Mouse (Mus musculus) kidney, postnatal 10 days (tissue): ENCODE data around the gene Caskin1.
A peak's percentile ranks its signal among the peaks of the same experiment; 100 is the strongest.

ENCODE experiments used
- DNase-seq: peaks from one replicate; pipeline ENCODE4 v3.0.0; 2021; ENCODE audit warnings: mixed read lengths

The Caskin1 gene

GRCm38 (mm10) chr17:24496026-24496425 lies 7.6 kb downstream of the Caskin1 start:
- no peak for DNase-seq

- DNase-seq: no peak
Measured at GRCm38 (mm10) chr17:24502208-24502607, 13.8 kb downstream of the Caskin1 start.

- no peak for DNase-seq
Measured at GRCm38 (mm10) chr17:24504085-24504484, 15.7 kb downstream of the Caskin1 start.

- DNase-seq: no peak
Measured at GRCm38 (mm10) chr17:24505286-24505955, 17.0 kb downstream of the Caskin1 start.

GRCm38 (mm10) chr17:24506332-24507070 lies 18.1 kb downstream of the Caskin1 start:
- DNase-seq: no peak

- DNase-seq: no peak
Measured at GRCm38 (mm10) chr17:24507129-24507664, 18.8 kb downstream of the Caskin1 start.

GRCm38 (mm10) chr17:24507806-24508460 lies 19.5 kb downstream of the Caskin1 start:
- DNase-seq: no peak

- peak; percentile 80 for DNase-seq
Measured at GRCm38 (mm10) chr17:24513609-24514008, 25.2 kb downstream of the Caskin1 start.

GRCm38 (mm10) chr17:24514270-24515257 lies 26.2 kb downstream of the Caskin1 start:
- peak; percentile 37 for DNase-seq

- no peak for DNase-seq
Measured at GRCm38 (mm10) chr17:24520450-24520849, 32.0 kb downstream of the Caskin1 start.

- DNase-seq: no peak
Measured at GRCm38 (mm10) chr17:24524734-24525133, 36.3 kb downstream of the Caskin1 start.

- no peak for DNase-seq
Measured at GRCm38 (mm10) chr17:24527315-24527714, 38.9 kb downstream of the Caskin1 start.

- DNase-seq: peak; percentile 95
Measured at GRCm38 (mm10) chr17:24527723-24528559, 39.5 kb downstream of the Caskin1 start, which contains the start of gene Traf7. Gene Traf7 (minus strand): TSS chr17:24527938.

GRCm38 (mm10) chr17:24528560-24528918 lies 40.1 kb downstream of the Caskin1 start:
- no peak for DNase-seq

- DNase-seq: peak; percentile 78
Measured at GRCm38 (mm10) chr17:24529007-24529451, 40.6 kb downstream of the Caskin1 start.

GRCm38 (mm10) chr17:24529883-24530282 lies 41.5 kb downstream of the Caskin1 start:
- no peak for DNase-seq

- no peak for DNase-seq
Measured at GRCm38 (mm10) chr17:24530361-24531050, 42.1 kb downstream of the Caskin1 start.

GRCm38 (mm10) chr17:24531064-24531463 lies 42.7 kb downstream of the Caskin1 start:
- no peak for DNase-seq

- no peak for DNase-seq
Measured at GRCm38 (mm10) chr17:24532045-24532444, 43.6 kb downstream of the Caskin1 start.
